Mouse (Mus musculus): Measurements from ENCODE around the gene Ripply2. TPM values are rescaled to one million over a fixed set of nuclear protein-coding genes. Genes with fewer than 3 reads are reported as not detected.

Ripply2 gene
- total RNA-seq, 2 experiments from 2014 or later, result not detected

DNA sequence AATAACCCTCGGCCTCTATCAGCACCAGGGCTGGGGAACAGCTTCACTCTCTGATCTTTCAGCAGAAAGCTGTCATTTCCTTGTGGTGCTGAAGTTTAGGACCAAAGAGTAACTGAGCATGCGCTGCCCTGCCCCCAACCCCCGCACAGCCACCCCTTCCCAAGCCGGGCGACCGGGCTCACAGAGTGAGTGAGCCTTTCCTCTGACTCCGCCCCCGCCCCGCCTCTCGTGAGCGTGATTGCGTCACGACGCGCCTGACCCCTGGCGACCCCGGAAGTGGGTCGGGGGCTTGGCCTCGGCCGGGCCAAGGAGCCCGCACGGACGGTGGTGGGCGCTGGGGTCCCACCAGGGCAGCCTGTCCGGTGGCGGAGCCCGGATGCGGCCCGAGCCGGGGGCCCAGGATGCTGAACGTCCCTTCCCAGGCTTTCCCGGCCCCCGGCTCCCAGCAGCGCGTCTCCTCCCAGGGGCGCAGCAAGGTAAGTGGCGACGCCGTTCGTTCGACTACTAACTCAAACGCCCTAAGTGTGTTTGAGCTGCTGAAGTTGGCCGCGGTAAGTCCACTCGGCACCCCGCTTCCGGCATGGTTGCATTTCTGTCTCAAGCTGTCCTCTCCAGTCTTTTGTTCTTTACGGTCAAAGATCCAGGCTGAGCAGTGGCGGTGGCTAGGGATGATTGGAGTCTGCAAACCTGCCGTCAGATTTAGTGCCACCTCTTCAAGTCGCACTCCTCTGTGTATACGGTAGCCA is 6.6 kb downstream of the Ripply2 start, which contains the start of gene Cyb5r4:
Gene Cyb5r4 (plus strand): TSS at position 237 of the 746 bp plus-strand sequence.
- intact Hi-C loops (cut with DNase I), result loop anchor here (10.0 kb wide), 2 partner anchors 427 to 1523 kb away; partner anchors contain the start of gene Zfp949
- DNase-seq (ENCODE audit: low spot score), result peak; percentile 88

DNA sequence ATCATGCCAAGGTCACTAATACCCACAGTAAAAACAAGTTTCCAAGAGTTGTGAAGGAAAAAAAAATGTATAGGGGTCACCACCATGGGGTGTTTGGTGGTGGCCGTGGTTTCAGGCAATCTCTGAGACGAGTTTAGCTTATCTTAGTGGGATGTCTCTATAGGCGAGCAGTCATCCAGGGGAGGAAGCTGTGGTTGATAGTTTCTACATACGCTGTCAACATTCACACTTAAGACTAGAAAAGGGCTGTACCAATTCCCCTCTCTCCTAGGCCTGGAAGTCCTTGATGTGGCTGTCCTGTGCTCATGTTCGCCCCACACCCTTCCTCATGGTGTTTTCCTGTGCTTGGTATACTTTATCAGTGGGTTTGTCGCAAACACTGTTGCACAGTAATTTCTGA is 10.4 kb downstream of the Ripply2 start:
- intact Hi-C loops (cut with DNase I), result loop anchor here (10.0 kb wide), 2 partner anchors 431 to 1519 kb away; partner anchors contain the start of gene Zfp949
- no peak for DNase-seq (ENCODE audit: low spot score)

DNA sequence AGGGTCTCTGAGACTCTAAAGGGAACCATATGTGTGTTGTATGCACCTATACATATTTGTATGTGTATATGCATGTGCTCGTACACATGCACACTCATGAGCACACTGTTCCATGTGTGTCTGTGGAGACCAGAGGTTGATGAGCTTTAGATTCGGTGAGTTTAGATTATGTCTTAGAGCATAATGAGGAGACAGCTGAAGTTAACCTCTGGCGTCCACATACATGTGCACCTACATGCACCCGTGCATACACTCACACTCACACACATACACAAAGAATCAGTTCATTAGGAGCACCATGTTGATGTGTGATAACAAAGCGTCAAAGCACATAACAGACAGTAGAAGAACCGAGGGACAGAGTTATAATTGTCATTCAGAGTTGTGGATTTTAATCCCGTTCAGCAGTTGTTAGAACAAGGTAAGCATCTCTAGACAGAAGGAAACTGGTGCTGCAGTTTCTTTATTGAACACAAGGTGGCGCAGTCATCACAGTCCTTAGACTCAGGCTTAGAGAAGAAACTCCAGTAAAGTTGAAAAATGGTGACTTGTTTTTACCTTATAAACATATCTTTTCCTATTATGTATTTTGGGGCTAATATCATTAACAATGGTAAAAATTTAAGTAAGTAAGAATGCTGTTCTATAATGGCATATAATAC is 12.2 kb downstream of the Ripply2 start:
- intact Hi-C loops (cut with DNase I), result loop anchor here (10.0 kb wide), 2 partner anchors 433 to 1517 kb away; partner anchors contain the start of gene Zfp949
- no peak for DNase-seq (ENCODE audit: low spot score)

DNA sequence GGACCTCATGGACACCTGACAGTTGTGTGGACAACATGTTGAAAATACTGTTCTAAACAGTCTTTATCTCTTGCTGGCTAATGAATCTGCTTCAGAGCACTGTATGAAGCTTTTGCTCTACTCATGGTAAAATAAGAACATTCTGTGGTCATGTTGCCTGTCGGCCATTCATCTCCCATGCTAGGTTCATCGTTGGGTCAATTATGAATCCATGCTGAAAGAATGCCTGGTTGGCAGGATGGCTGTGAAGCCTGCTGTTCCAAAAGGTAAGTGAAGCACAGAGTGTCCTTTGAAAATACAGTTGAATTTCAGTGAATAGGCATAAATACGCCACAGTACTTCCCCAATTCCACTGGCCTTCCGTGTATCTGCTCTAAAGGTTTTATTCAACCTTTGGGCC is 16.9 kb downstream of the Ripply2 start:
- no peak for DNase-seq (ENCODE audit: low spot score)

DNA sequence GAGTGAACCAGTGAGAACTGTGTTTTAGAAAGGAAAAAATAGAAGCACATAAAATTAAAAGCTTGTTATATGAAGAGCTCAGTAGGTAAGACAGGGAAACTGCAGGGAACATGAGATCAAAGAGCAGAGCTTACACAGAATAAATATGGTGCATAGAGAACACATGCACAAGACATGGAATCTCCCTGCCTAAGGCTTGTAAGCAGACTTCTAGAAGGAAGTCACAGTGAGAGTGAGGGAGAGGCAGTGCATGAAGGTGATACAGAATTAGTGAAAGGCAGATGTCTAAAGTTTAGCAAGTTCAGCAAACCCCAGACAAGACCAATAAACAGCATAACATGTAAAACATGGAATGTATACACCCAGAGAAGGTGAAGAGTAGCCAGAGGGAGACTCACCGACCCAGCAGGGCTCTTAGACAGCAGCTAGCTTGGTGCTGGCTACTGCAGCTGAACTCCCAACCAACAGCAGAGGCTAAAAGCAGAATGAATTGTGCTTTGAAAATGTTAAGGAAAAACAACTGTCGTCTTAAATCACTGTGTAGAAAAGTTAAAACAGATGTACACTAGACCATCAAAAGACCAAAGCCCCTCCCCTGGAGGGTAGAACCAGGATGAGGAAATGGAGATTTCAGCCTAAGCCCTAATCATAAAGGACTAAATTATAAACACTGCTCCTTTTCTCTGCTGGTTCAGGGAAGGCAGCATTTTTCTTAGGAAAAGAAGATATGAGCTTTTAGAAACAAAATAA is 19.7 kb downstream of the Ripply2 start:
- no peak for DNase-seq (ENCODE audit: low spot score)
- intact Hi-C loops (cut with DNase I), result no loop called here

More for the DNA sequence above, 16.9 kb downstream of the Ripply2 start:
- intact Hi-C loops (cut with DNase I), result no loop called here

DNA sequence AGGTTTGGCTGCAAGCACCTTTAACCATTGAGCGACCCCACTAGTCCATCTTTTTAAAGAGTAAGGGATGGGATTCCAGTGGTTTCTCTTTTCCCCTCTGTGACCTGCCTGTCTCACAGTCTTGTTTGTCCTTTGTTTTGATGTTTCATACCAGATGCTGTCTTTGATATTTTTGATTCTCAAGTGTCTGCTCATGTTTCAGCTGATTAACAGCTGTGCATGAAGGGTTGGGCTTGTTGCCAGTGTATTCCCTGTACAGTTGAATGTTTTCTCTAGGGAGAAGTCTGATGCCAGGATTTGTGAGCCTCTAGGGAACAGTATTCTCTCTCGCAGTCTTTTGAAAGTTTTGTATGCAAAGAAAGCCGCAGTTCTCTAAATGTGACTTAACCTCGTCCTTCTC is 34.1 kb downstream of the Ripply2 start:
- intact Hi-C loops (cut with DNase I), result no loop called here
- DNase-seq (ENCODE audit: low spot score), result no peak

DNA sequence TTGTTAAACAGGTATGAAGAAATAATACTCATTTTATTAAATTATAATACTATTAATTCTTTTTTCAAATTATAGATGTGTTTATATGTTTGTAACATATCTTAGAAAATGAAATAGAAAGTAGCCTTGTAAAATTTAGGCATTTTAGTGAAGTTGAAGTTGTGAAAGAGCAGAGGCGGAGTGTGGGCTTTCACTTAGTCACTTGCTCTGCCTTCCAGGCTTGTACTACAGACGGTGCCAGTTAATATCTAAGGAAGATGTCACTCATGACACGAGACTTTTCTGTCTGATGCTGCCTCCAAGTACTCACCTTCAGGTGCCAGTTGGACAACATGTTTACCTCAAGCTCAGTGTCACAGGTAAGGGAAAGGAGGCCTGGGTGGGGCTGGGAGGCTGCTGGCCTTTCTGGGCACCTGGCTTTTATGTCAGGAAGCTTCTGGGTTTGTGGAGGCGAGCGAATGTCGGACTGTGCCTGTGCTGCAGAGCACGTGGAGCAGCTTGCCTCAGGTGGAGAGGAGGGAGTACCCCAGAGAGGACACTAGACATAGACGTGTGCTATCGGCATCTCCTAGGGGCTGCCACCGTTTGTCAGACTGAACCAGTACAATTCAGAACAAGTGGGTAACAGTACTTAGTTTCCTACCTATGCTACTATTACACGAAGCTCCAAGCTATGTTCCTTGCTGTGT is 40.4 kb downstream of the Ripply2 start:
- DNase-seq (ENCODE audit: low spot score), result no peak
- intact Hi-C loops (cut with DNase I), result no loop called here

DNA sequence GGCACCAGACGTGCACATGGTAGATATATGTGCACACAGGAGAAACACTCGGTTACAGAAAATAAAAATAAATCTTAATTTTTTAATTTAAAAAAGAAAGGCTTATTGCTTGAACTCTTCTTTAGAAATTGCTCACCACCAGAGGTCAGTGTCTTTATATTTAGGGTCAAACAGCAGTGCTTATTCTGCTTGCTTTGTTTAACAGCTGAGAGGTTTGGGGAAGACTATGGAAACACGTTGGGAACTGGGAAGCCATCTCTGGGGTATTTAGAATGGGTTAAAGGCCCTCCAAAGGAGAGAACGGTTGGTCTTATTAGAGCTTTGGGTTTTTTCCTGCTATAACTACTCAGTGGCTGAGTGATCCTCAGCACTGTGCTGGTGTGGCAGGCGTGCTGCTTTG is 47.0 kb downstream of the Ripply2 start:
- intact Hi-C loops (cut with DNase I), result no loop called here
- no peak for DNase-seq (ENCODE audit: low spot score)

DNA sequence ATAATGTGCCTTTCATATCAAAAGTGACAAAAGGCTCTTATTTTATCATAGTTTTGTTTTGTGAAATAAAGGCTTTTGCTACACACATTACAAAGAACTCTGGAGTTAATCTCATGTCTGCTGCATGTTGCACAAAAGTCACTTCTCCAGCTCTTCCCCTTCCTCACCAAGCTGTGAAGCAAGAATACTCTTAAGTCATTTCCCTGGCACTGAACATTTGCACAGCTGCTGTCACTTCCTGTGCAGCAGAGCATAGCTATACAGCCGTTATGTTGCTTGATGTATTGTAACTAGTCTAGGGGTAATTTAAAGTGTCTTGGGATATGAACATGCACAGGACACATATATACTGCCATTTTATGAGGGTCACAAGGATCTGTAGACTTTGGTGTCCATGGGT is 52.8 kb downstream of the Ripply2 start:
- intact Hi-C loops (cut with DNase I), result no loop called here
- DNase-seq (ENCODE audit: low spot score), result no peak

Other genes starting within 250 kb of the Ripply2 start
- gene Snap91, start 134.9 kb upstream of the Ripply2 start, total RNA-seq (2021), result 10 to 100 TPM in 1 of 2 experiments, 1 to 10 TPM in 1; 9.8 to 10.4 TPM
- gene Cyb5r4, start 6.5 kb downstream of the Ripply2 start, total RNA-seq (2021), result 10 to 100 TPM; 25.6 to 28.7 TPM
- 1 to 10 TPM; 3.4 to 3.6 TPM for gene Mrap2, start 128.8 kb downstream of the Ripply2 start, total RNA-seq (2021)
- gene Cep162, start 240.0 kb downstream of the Ripply2 start, total RNA-seq (2021), result 1 to 10 TPM; 2.8 to 3.0 TPM